Mouse (Mus musculus) Muller cell, postnatal 12 days (primary cell): Measurements from ENCODE around the gene Dnah3.

Experiments used
- DNase-seq: peaks from one replicate; pipeline ENCODE4 v3.0.0-alpha.2; 2015; ENCODE audit errors: inconsistent ontology term

The Dnah3 gene

GRCm38 (mm10) chr7:119875776-119876440 lies 219.2 kb downstream of the Dnah3 start:
- peak; percentile 84 for DNase-seq

GRCm38 (mm10) chr7:119873050-119873449 lies 222.0 kb downstream of the Dnah3 start:
- no peak for DNase-seq
